Mouse (Mus musculus) heart, postnatal 0 days (tissue): ENCODE data around the gene AW011738. TPM values are rescaled to one million over a fixed set of nuclear protein-coding genes. Genes with fewer than 3 reads are reported as not detected.

Experiments used
- ATAC-seq: fragments of 200-750 bp; cut with Nextera tagmentation; 2 replicates; pipeline ENCODE4 v1.8.0; 2017; ENCODE audit warnings: low read depth, moderate number of reproducible peaks, moderate library complexity; ENCODE audit not compliant: insufficient read depth
- DNase-seq: peaks from one replicate; pipeline ENCODE4 v3.0.0-alpha.2; 2016; ENCODE audit warnings: low spot score
- H3K27ac ChIP-seq: fragments of 300-500 bp; sonication (generic); 2 replicates; pipeline ENCODE4 v1.5.1; 2014; ENCODE audit warnings: low read depth, mild to moderate bottlenecking
- H3K27me3 ChIP-seq: fragments of 300-500 bp; sonication (generic); 2 replicates; pipeline ENCODE4 v1.6.1; 2014; ENCODE audit warnings: low read length, mixed read lengths; ENCODE audit not compliant: control insufficient read depth, insufficient read depth
- H3K36me3 ChIP-seq: fragments of 300-500 bp; sonication (generic); replicated peaks from 2 replicates; pipeline ENCODE4 v1.6.1; 2014; ENCODE audit warnings: low read length, mixed read lengths; ENCODE audit not compliant: control insufficient read depth, insufficient read depth
- H3K4me1 ChIP-seq: fragments of 300-500 bp; sonication (generic); 2 replicates; pipeline ENCODE4 v1.6.1; 2014; ENCODE audit warnings: antibody characterized with exemption; ENCODE audit not compliant: control insufficient read depth, insufficient read depth
- H3K4me2 ChIP-seq: fragments of 300-500 bp; sonication (generic); 2 replicates; pipeline ENCODE4 v1.6.1; 2014; ENCODE audit warnings: low read depth, mild to moderate bottlenecking, low read length, moderate library complexity
- H3K4me3 ChIP-seq: fragments of 300-500 bp; sonication (generic); 2 replicates; pipeline ENCODE4 v1.5.1; 2014; ENCODE audit warnings: low read depth, low read length
- H3K9ac ChIP-seq: fragments of 300-500 bp; sonication (generic); replicated peaks from 2 replicates; pipeline ENCODE4 v1.6.1; 2014; ENCODE audit warnings: low read depth, low read length, mixed read lengths
- H3K9me3 ChIP-seq: fragments of 300-500 bp; sonication (generic); replicated peaks from 2 replicates; pipeline ENCODE4 v1.6.1; 2016; ENCODE audit warnings: low read length; ENCODE audit not compliant: control insufficient read depth
- CTCF ChIP-seq: IDR thresholded peaks from 2 replicates; pipeline ENCODE4 v1.5.1; 2016; ENCODE audit warnings: antibody characterized with exemption, control low read depth, low read depth
- EP300 ChIP-seq: IDR thresholded peaks from 2 replicates; pipeline ENCODE4 v1.6.1; 2016; ENCODE audit warnings: antibody characterized with exemption, low read depth
- WGBS: fragments of 180-500 bp; shearing (Covaris S2); extraction: QIAGEN DNeasy Blood & Tissue Kit; methylation state at CpG from one replicate; pipeline ENCODE4 v1.1.7; 2014; 5-methylcytosine and 5-hydroxymethylcytosine counted together
- polyA plus RNA-seq: library from polyadenylated mRNA; unstranded; fragments of >200 nt; fragmentation: Nextera tagmentation; extraction: Ambion mirVana; gene quantifications from 2 replicates; pipeline ENCODE4 v1.2.1, GENCODE M21; 2015
- total RNA-seq: library from RNA; depleted of rRNA; stranded (reverse); fragments of >200 nt; gene quantifications from 2 replicates; pipeline ENCODE4 v1.2.3, GENCODE M21; 2014; ENCODE audit warnings: low replicate concordance; rRNA removed

The AW011738 gene
- 5.9 and 6.0 TPM in 2 replicates for total RNA-seq
- 3.2 and 3.4 TPM in 2 replicates for polyA plus RNA-seq

- H3K4me2 ChIP-seq: peak within 1 kb of the TSS; percentile 99
- DNase-seq: peak; percentile 87
- peak within 1 kb of the TSS; percentile 84 for H3K9ac ChIP-seq
- TF ChIP-seq EP300 (no peak), CTCF (no peak)
- peak; percentile 88 for ATAC-seq
- peak within 1 kb of the TSS; percentile 83 for H3K4me3 ChIP-seq
- WGBS: under 1% methylated on average over 30 of the region's 39 CpGs
- peaks cover 19% of the 10 kb centered on the region for H3K4me1 ChIP-seq
- H3K27me3 ChIP-seq: no peaks in the 10 kb centered on the region
- no peaks in the 10 kb centered on the region for H3K9me3 ChIP-seq
- no peaks in the 10 kb centered on the region for H3K36me3 ChIP-seq
- peak within 1 kb of the TSS; percentile 89 for H3K27ac ChIP-seq
Measured at GRCm38 (mm10) chr4:156203001-156203412, at the start of gene AW011738. Gene AW011738, plus strand, starts transcription at chr4:156203304.

GRCm38 (mm10) chr4:156154771-156155170 is 48.3 kb upstream of the AW011738 start:
- no peak overlapping the region for H3K4me2 ChIP-seq
- H3K27me3 ChIP-seq: no peaks in the 10 kb centered on the region
- no peak overlapping the region for H3K4me3 ChIP-seq
- no peak overlapping the region for H3K9ac ChIP-seq
- ATAC-seq (no peak), DNase-seq (no peak)
- 89% methylated on average over 3 of the region's 3 CpGs for WGBS
- no peak for TF ChIP-seq EP300
- H3K27ac ChIP-seq: no peak overlapping the region
- no peaks in the 10 kb centered on the region for H3K36me3 ChIP-seq
- no peaks in the 10 kb centered on the region for H3K9me3 ChIP-seq
- no peaks in the 10 kb centered on the region for H3K4me1 ChIP-seq

GRCm38 (mm10) chr4:156166477-156166876 is 36.6 kb upstream of the AW011738 start:
- WGBS: 82% methylated on average over 9 of the region's 9 CpGs
- Histone ChIP-seq H3K27ac (no peak overlapping the region), H3K9ac (no peak overlapping the region), H3K27me3 (no peaks in the 10 kb centered on the region), H3K4me1 (no peaks in the 10 kb centered on the region), H3K4me2 (no peak overlapping the region), H3K36me3 (peaks cover 91% of the 10 kb centered on the region), H3K9me3 (peaks cover 11% of the 10 kb centered on the region; the same call in 1 of the 2 replicates), H3K4me3 (no peak overlapping the region)
- ATAC-seq (no peak), DNase-seq (no peak)
- TF ChIP-seq CTCF (peak; percentile 13), EP300 (no peak)

GRCm38 (mm10) chr4:156168611-156169010 is 34.5 kb upstream of the AW011738 start:
- Histone ChIP-seq H3K9ac (no peak overlapping the region), H3K36me3 (peaks cover 99% of the 10 kb centered on the region), H3K4me1 (no peaks in the 10 kb centered on the region), H3K9me3 (no peaks in the 10 kb centered on the region), H3K27me3 (no peaks in the 10 kb centered on the region), H3K4me3 (no peak overlapping the region), H3K4me2 (no peak overlapping the region), H3K27ac (no peak overlapping the region)
- no peak for ATAC-seq
- no peak for TF ChIP-seq EP300
- TF ChIP-seq CTCF: no peak
- no peak for DNase-seq
- WGBS: 91% methylated on average over 8 of the region's 8 CpGs

- Histone ChIP-seq H3K36me3 (peaks cover 99% of the 10 kb centered on the region), H3K4me1 (no peaks in the 10 kb centered on the region), H3K27me3 (no peaks in the 10 kb centered on the region), H3K4me2 (no peak overlapping the region), H3K27ac (no peak overlapping the region), H3K4me3 (no peak overlapping the region), H3K9me3 (no peaks in the 10 kb centered on the region), H3K9ac (no peak overlapping the region)
- DNase-seq: no peak
- ATAC-seq: no peak
- 91% methylated on average over 10 of the region's 10 CpGs for WGBS
- TF ChIP-seq CTCF (no peak), EP300 (no peak)
Measured at GRCm38 (mm10) chr4:156169129-156169528, 34.0 kb upstream of the AW011738 start.

GRCm38 (mm10) chr4:156171828-156172227 is 31.3 kb upstream of the AW011738 start:
- Histone ChIP-seq H3K27ac (no peak overlapping the region), H3K4me3 (no peak overlapping the region), H3K4me1 (no peaks in the 10 kb centered on the region), H3K36me3 (peaks cover 99% of the 10 kb centered on the region), H3K27me3 (no peaks in the 10 kb centered on the region), H3K4me2 (no peak overlapping the region), H3K9me3 (no peaks in the 10 kb centered on the region), H3K9ac (no peak overlapping the region)
- ATAC-seq (peak; percentile 52), DNase-seq (no peak)
- TF ChIP-seq CTCF: no peak
- no peak for TF ChIP-seq EP300
- WGBS: 83% methylated on average over 11 of the region's 11 CpGs
